Comparison of ENCODE assay signal across 8 mouse cellular contexts in the genomic region with DNA sequence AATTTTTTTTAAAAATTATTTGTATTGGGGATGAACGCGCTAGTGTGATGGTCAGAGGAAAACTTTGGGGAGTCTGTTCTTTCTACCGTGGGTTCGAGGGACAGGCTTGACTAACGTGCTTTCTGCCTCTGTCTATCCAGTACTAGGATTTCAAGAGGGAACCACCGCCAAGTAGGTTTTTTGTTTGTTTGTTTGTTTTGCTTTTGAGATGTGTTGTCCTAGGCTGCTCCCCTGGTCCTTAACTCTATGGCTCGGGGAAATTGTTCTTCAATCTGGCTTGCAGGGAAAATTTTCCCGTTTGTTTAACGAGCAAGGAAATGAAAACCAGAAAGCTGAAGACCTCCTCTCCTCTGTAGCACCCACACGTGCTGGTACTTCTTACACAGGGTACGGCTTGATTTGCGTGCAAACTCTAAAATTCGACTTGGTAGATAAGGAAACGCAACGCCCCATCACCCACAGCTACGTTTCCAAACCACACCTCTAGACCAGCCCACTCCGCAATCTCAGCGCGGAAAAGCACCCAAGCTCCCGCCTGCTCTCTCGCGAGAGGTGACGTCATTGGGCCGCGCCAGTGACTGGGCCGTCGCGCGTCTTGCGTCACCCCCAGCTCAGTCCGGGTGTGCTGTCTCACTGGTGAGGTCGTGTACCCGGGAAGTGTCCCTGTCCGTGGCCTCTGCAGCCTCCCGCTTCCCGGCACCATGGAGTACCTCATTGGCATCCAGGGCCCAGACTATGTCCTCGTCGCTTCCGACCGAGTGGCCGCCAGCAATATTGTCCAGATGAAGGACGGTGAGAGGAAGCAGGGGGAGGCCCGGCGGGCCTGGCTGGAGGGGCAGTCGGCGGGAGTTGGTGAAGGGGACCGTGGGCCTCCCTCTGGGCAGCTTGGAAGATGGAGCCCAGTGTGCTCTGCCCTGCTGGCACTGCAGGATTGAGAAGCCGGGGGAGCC. TPM values are rescaled to one million over a fixed set of nuclear protein-coding genes. Genes with fewer than 3 reads are reported as not detected.
DNase-seq lines count a peak whose midpoint lies in the region; ATAC-seq and TF ChIP-seq lines count a peak whose summit lies in the region.

A gene (plus strand): TSS at position 577 of the 950 bp plus-strand sequence.

- peak within 1 kb of the TSS; percentile 94 for H3K4me3 ChIP-seq in forebrain, embryonic 10.5 days
- peak within 1 kb of the TSS; percentile 92 for H3K4me3 ChIP-seq in heart, embryonic 15.5 days
- peak within 1 kb of the TSS; percentile 88 to 91 for H3K4me3 ChIP-seq in liver, embryonic 14.5 days (ENCODE audit: insufficient read depth in 1 of 2, low read depth in 2 of 2, low read length in 2 of 2)
- peak within 1 kb of the TSS; percentile 99 for H3K4me3 ChIP-seq in neural tube, embryonic 11.5 days (ENCODE audit: low read depth, low read length)
- H3K4me3 ChIP-seq in stomach, postnatal 0 days (ENCODE audit: low read depth, low read length), result peak within 1 kb of the TSS; percentile 100

- peak; percentile 98 for DNase-seq in CD8-positive naive resting alpha-beta T cell, adult 2 months (ENCODE audit: low read depth in 2 of 2, low spot score in 2 of 2)
- DNase-seq in c-Kit-positive CD71-negative TER-119-negative erythroid progenitor cells, embryonic 14.5 days (ENCODE audit: low read depth), result peak; percentile 99
- DNase-seq in forebrain, embryonic 10.5 days (ENCODE audit: extremely low spot score, low spot score), result peak; percentile 99
- peak; percentile 98 to 99 for DNase-seq in kidney, postnatal 25 days
- peak; percentile 95 to 96 (median 96) for DNase-seq in liver, embryonic 14.5 days (ENCODE audit: low read depth in 3 of 3, low spot score in 3 of 3)
- DNase-seq in neural tube, embryonic 11.5 days (ENCODE audit: low spot score), result peak; percentile 99
- peak; percentile 99 for DNase-seq in stomach, postnatal 0 days (ENCODE audit: low spot score)

- H3K27me3 ChIP-seq in forebrain, embryonic 10.5 days (ENCODE audit: poor library complexity, severe bottlenecking), result no peaks in the 10 kb centered on the region
- H3K27me3 ChIP-seq in heart, embryonic 15.5 days, result no peaks in the 10 kb centered on the region
- no peaks in the 10 kb centered on the region for H3K27me3 ChIP-seq in liver, embryonic 14.5 days (ENCODE audit: control insufficient read depth, insufficient read depth, low read length)
- no peaks in the 10 kb centered on the region for H3K27me3 ChIP-seq in neural tube, embryonic 11.5 days (ENCODE audit: control insufficient read depth, insufficient read depth, low read length)
- no peaks in the 10 kb centered on the region for H3K27me3 ChIP-seq in stomach, postnatal 0 days (ENCODE audit: control insufficient read depth, insufficient read depth, low read length)

- peak within 1 kb of the TSS; percentile 97 for H3K9ac ChIP-seq in heart, embryonic 15.5 days
- peak within 1 kb of the TSS; percentile 93 for H3K9ac ChIP-seq in liver, embryonic 14.5 days (replicated peaks)
- H3K9ac ChIP-seq in neural tube, embryonic 11.5 days (ENCODE audit: low read length), result peak within 1 kb of the TSS; percentile 96
- H3K9ac ChIP-seq in stomach, postnatal 0 days (ENCODE audit: low read length), result peak within 1 kb of the TSS; percentile 98

- H3K36me3 ChIP-seq in forebrain, embryonic 10.5 days (replicated peaks), result peaks cover 5% of the 10 kb centered on the region; the same call in 1 of the 2 replicates
- no peaks in the 10 kb centered on the region for H3K36me3 ChIP-seq in heart, embryonic 15.5 days
- H3K36me3 ChIP-seq in liver, embryonic 14.5 days (replicated peaks; ENCODE audit: control insufficient read depth, insufficient read depth, low read depth), result no peaks in the 10 kb centered on the region
- no peaks in the 10 kb centered on the region for H3K36me3 ChIP-seq in neural tube, embryonic 11.5 days (ENCODE audit: control insufficient read depth, insufficient read depth, low read length)
- H3K36me3 ChIP-seq in stomach, postnatal 0 days (ENCODE audit: control insufficient read depth, insufficient read depth, low read length), result no peaks in the 10 kb centered on the region

- H3K4me2 ChIP-seq in heart, embryonic 15.5 days, result peak within 1 kb of the TSS; percentile 77
- peak within 1 kb of the TSS; percentile 83 for H3K4me2 ChIP-seq in liver, embryonic 14.5 days (ENCODE audit: low read depth)
- H3K4me2 ChIP-seq in neural tube, embryonic 11.5 days (ENCODE audit: low read depth), result peak within 1 kb of the TSS; percentile 91
- H3K4me2 ChIP-seq in stomach, postnatal 0 days (replicated peaks; ENCODE audit: low read depth), result peak within 1 kb of the TSS; percentile 80

- peak within 1 kb of the TSS; percentile 90 for H3K27ac ChIP-seq in forebrain, embryonic 10.5 days
- H3K27ac ChIP-seq in heart, embryonic 15.5 days, result peak within 1 kb of the TSS; percentile 84
- peak within 1 kb of the TSS; percentile 46; the same call in 1 of the 2 replicates for H3K27ac ChIP-seq in liver, embryonic 14.5 days
- peak within 1 kb of the TSS; percentile 62 for H3K27ac ChIP-seq in neural tube, embryonic 11.5 days (ENCODE audit: low read depth, low read length)
- H3K27ac ChIP-seq in stomach, postnatal 0 days (replicated peaks), result peak within 1 kb of the TSS; percentile 80; the same call in 1 of the 2 replicates

- peak; percentile 83 for TF ChIP-seq EP300 in liver, embryonic 14.5 days (IDR thresholded peaks at IDR 0.05; ENCODE audit: low read depth)
- peak; percentile 99 for TF ChIP-seq EP300 in stomach, postnatal 0 days (optimal IDR thresholded peaks at IDR 0.05)

- TF ChIP-seq CTCF in liver, embryonic 14.5 days (IDR thresholded peaks at IDR 0.05; ENCODE audit: low read depth), result no peak
- no peak for TF ChIP-seq CTCF in stomach, postnatal 0 days (IDR thresholded peaks at IDR 0.05; ENCODE audit: low read depth)

- H3K4me1 ChIP-seq in forebrain, embryonic 10.5 days, result peaks cover 17% of the 10 kb centered on the region
- H3K4me1 ChIP-seq in heart, embryonic 15.5 days (replicated peaks), result peaks cover 6% of the 10 kb centered on the region
- peaks cover 15 to 22% of the 10 kb centered on the region in 2 experiments for H3K4me1 ChIP-seq in liver, embryonic 14.5 days (replicated peaks; ENCODE audit: control insufficient read depth in 2 of 2, insufficient read depth in 2 of 2, low read length in 1 of 2)
- H3K4me1 ChIP-seq in neural tube, embryonic 11.5 days (ENCODE audit: control insufficient read depth, insufficient read depth, low read length), result 0 out of 2 replicates have a peak, but pooled peaks cover 4% of the 10 kb centered on the region
- H3K4me1 ChIP-seq in stomach, postnatal 0 days (replicated peaks; ENCODE audit: control insufficient read depth, insufficient read depth), result 0 out of 2 replicates have a peak, but pooled peaks cover 2% of the 10 kb centered on the region

- 4% methylated on average over 48 of the region's 48 CpGs for WGBS in forebrain, embryonic 10.5 days
- 3% methylated on average over 48 of the region's 48 CpGs for WGBS in heart, embryonic 15.5 days
- WGBS in liver, embryonic 14.5 days (ENCODE audit: insufficient replicate concordance), result 3% methylated on average over 48 of the region's 48 CpGs
- WGBS in neural tube, embryonic 11.5 days, result 3% methylated on average over 48 of the region's 48 CpGs
- WGBS in stomach, postnatal 0 days, result 2% methylated on average over 48 of the region's 48 CpGs

- no peaks in the 10 kb centered on the region for H3K9me3 ChIP-seq in forebrain, embryonic 10.5 days
- H3K9me3 ChIP-seq in heart, embryonic 15.5 days (replicated peaks), result no peaks in the 10 kb centered on the region
- no peaks in the 10 kb centered on the region for H3K9me3 ChIP-seq in liver, embryonic 14.5 days (ENCODE audit: control insufficient read depth, low read length)
- no peaks in the 10 kb centered on the region for H3K9me3 ChIP-seq in neural tube, embryonic 11.5 days (ENCODE audit: control insufficient read depth, low read length)
- H3K9me3 ChIP-seq in stomach, postnatal 0 days (ENCODE audit: control insufficient read depth, low read length), result no peaks in the 10 kb centered on the region

- ATAC-seq in heart, embryonic 15.5 days (replicated peaks; ENCODE audit: insufficient number of reproducible peaks, insufficient read depth, low FRiP score, low read depth), result peak; percentile 99
- peak; percentile 93 for ATAC-seq in liver, embryonic 14.5 days (ENCODE audit: insufficient read depth)
- peak; percentile 94 for ATAC-seq in neural tube, embryonic 11.5 days (ENCODE audit: insufficient read depth, low FRiP score, low TSS enrichment)
- peak; percentile 98 for ATAC-seq in stomach, postnatal 0 days (ENCODE audit: low FRiP score, low TSS enrichment)

RNA-seq across cellular contexts. Expression of the gene that starts here (rescaled TPM):
- 588 and 605 TPM in 2 replicates for polyA plus RNA-seq in forebrain, embryonic 10.5 days (2016; fragmentation: Nextera tagmentation; extraction: Ambion mirVana)
- 358 and 375 TPM in 2 replicates for polyA plus RNA-seq in heart, embryonic 15.5 days (2015; fragmentation: Nextera tagmentation; extraction: Ambion mirVana)
- polyA plus RNA-seq in liver, embryonic 14.5 days (2012; rRNA removed), result 124 and 129 TPM in 2 replicates
- 286 and 298 TPM in 2 replicates for polyA plus RNA-seq in liver, embryonic 14.5 days (2014; fragmentation: Nextera tagmentation; extraction: Ambion mirVana)
- polyA plus RNA-seq in neural tube, embryonic 11.5 days (2014; fragmentation: Nextera tagmentation; extraction: Ambion mirVana), result 529 and 539 TPM in 2 replicates
- 366 and 389 TPM in 2 replicates for polyA plus RNA-seq in stomach, postnatal 0 days (2015; fragmentation: Nextera tagmentation; extraction: Ambion mirVana)

Comparison
In these comparisons a context has a peak if more than half of its experiments do, and no peak if none do; other contexts are left out.
1. Peak in every context shown above with its lines: DNase-seq, ATAC-seq, H3K4me3 ChIP-seq and H3K27ac ChIP-seq.